Mouse (Mus musculus) layer of hippocampus, adult 6 months (tissue): ENCODE data around the gene Cops2. TPM values are rescaled to one million over a fixed set of nuclear protein-coding genes. Genes with fewer than 3 reads are reported as not detected.

Experiments used
- long read RNA-seq, 2 experiments: library from polyadenylated mRNA; unstranded; transcript quantifications; one replicate each; pipeline ENCODE4 v2.0.0; 2019 to 2020
- polyA plus RNA-seq: library from polyadenylated mRNA; unstranded; fragments of <200 nt; fragmentation: Nextera tagmentation; gene quantifications from 2 replicates; pipeline ENCODE4 v1.2.3, GENCODE M21; 2021

The Cops2 gene
- 50.6 and 52.7 TPM in 2 replicates for polyA plus RNA-seq
- long read RNA-seq, experiment 1, transcript Cops2-203 (13 exons, 3,392 nt) = minor isoform, 34 of 126 reads
- long read RNA-seq, experiment 1, transcript Cops2-201 (13 exons, 2,073 nt) = major isoform, 67 of 126 reads
- long read RNA-seq, experiment 1, partial matches to known transcripts = 14 of 126 reads
- long read RNA-seq, experiment 1, other reads (novel, unspliced or antisense) = 11 of 126 reads
- long read RNA-seq, experiment 2, transcript Cops2-201 (13 exons, 2,073 nt) = major isoform, 234 of 403 reads
- long read RNA-seq, experiment 2, transcript Cops2-203 (13 exons, 3,392 nt) = minor isoform, 141 of 403 reads
- long read RNA-seq, experiment 2, partial matches to known transcripts = 9 of 403 reads
- long read RNA-seq, experiment 2, other reads (novel, unspliced or antisense) = 19 of 403 reads

GRCm38 (mm10) chr2:125858521-125859280, at the start of gene Cops2, which contains the start of gene Galk2:
Gene Cops2 (minus strand): TSS chr2:125859139.
Gene Galk2 (plus strand): TSS chr2:125859109.

GRCm38 (mm10) chr2:125782719-125783109, 76.2 kb downstream of the Cops2 start, which contains the start of gene Secisbp2l:
Gene Secisbp2l (minus strand): TSS chr2:125782870.

Other genes starting within 250 kb of the Cops2 start
- gene Cep152, start 234.0 kb downstream of the Cops2 start, polyA plus RNA-seq = 0.40 and 0.48 TPM in 2 replicates
- gene Eid1, start 186.0 kb downstream of the Cops2 start, polyA plus RNA-seq = 37.8 and 42.8 TPM in 2 replicates
- gene Shc4, start 135.0 kb downstream of the Cops2 start, polyA plus RNA-seq = 1.2 and 1.3 TPM in 2 replicates
- 17.4 and 17.5 TPM in 2 replicates for gene Secisbp2l, start 76.3 kb downstream of the Cops2 start, polyA plus RNA-seq
- 22.9 and 23.1 TPM in 2 replicates for gene Galk2, start within 50 bp of the Cops2 start, polyA plus RNA-seq
- 0.25 and 0.50 TPM in 2 replicates for gene Fgf7, start 175.5 kb upstream of the Cops2 start, polyA plus RNA-seq